Mouse (Mus musculus) lung, postnatal 0 days (tissue): ENCODE data around the gene Trp53inp2. TPM values are rescaled to one million over a fixed set of nuclear protein-coding genes. Genes with fewer than 3 reads are reported as not detected.

ENCODE experiments used
- ATAC-seq: fragments of 200-750 bp; cut with Nextera tagmentation; 2 replicates; pipeline ENCODE4 v1.8.0; 2017; ENCODE audit warnings: moderate library complexity
- DNase-seq: peaks from one replicate; pipeline ENCODE4 v3.0.0-alpha.2; 2016; ENCODE audit warnings: low spot score
- H3K27ac ChIP-seq: fragments of 300-500 bp; sonication (generic); 2 replicates; pipeline ENCODE4 v1.5.1; 2014; ENCODE audit warnings: antibody characterized with exemption, mild to moderate bottlenecking, low read length, mixed read lengths
- H3K27me3 ChIP-seq: fragments of 300-500 bp; sonication (generic); replicated peaks from 2 replicates; pipeline ENCODE4 v1.6.1; 2014; ENCODE audit warnings: low read length, mixed read lengths; ENCODE audit not compliant: insufficient read depth
- H3K36me3 ChIP-seq: fragments of 300-500 bp; sonication (generic); 2 replicates; pipeline ENCODE4 v1.6.1; 2014; ENCODE audit warnings: low read length, mixed read lengths; ENCODE audit not compliant: insufficient read depth
- H3K4me1 ChIP-seq: fragments of 300-500 bp; sonication (generic); 2 replicates; pipeline ENCODE4 v1.6.1; 2014; ENCODE audit warnings: antibody characterized with exemption, low read depth, low read length, mixed read lengths; ENCODE audit not compliant: insufficient read depth
- H3K4me2 ChIP-seq: fragments of 300-500 bp; sonication (generic); replicated peaks from 2 replicates; pipeline ENCODE4 v1.6.1; 2014; ENCODE audit warnings: low read depth, mild to moderate bottlenecking, low read length, moderate library complexity, mixed read lengths
- H3K4me3 ChIP-seq: fragments of 300-500 bp; sonication (generic); 2 replicates; pipeline ENCODE4 v1.5.1; 2014; ENCODE audit warnings: low read depth, low read length
- H3K9ac ChIP-seq: fragments of 300-500 bp; sonication (generic); replicated peaks from 2 replicates; pipeline ENCODE4 v1.6.1; 2014; ENCODE audit warnings: low read depth, mild to moderate bottlenecking
- H3K9me3 ChIP-seq: fragments of 300-500 bp; sonication (generic); 2 replicates; pipeline ENCODE4 v1.6.1; 2016; ENCODE audit warnings: low read length, mixed read lengths
- CTCF ChIP-seq: IDR thresholded peaks from 2 replicates; pipeline ENCODE4 v1.5.1; 2016; ENCODE audit warnings: antibody characterized with exemption, mild to moderate bottlenecking
- EP300 ChIP-seq: IDR thresholded peaks from 2 replicates; pipeline ENCODE4 v1.6.1; 2016; ENCODE audit warnings: antibody characterized with exemption, mild to moderate bottlenecking, control low read depth
- WGBS: fragments of 180-500 bp; shearing (Covaris S2); extraction: QIAGEN DNeasy Blood & Tissue Kit; methylation state at CpG from one replicate; pipeline ENCODE4 v1.1.7; 2014; 5-methylcytosine and 5-hydroxymethylcytosine counted together
- polyA plus RNA-seq: library from polyadenylated mRNA; unstranded; fragments of >200 nt; fragmentation: Nextera tagmentation; extraction: Ambion mirVana; gene quantifications from 2 replicates; pipeline ENCODE4 v1.2.1, GENCODE M21; 2015

The Trp53inp2 gene
- polyA plus RNA-seq, 1 experiment from 2014 or later, result 32.6 TPM

- no peak overlapping the region for H3K4me3 ChIP-seq
- no peak for ATAC-seq
- no peaks in the 10 kb centered on the region for H3K36me3 ChIP-seq
- H3K4me1 ChIP-seq, result no peaks in the 10 kb centered on the region
- H3K27me3 ChIP-seq, result no peaks in the 10 kb centered on the region
- no peak overlapping the region for H3K27ac ChIP-seq
- no peak overlapping the region for H3K4me2 ChIP-seq
- 62% methylated on average over 1 of the region's 1 CpGs for WGBS
- TF ChIP-seq CTCF (no peak), EP300 (no peak)
- no peak for DNase-seq
- H3K9me3 ChIP-seq, result no peaks in the 10 kb centered on the region
- no peak overlapping the region for H3K9ac ChIP-seq
Observed at GRCm38 (mm10) chr2:155346670-155347069, 34.2 kb upstream of the Trp53inp2 start.

- Histone ChIP-seq H3K9me3 (no peaks in the 10 kb centered on the region), H3K27ac (no peak overlapping the region), H3K4me2 (no peak overlapping the region), H3K36me3 (no peaks in the 10 kb centered on the region), H3K27me3 (no peaks in the 10 kb centered on the region), H3K4me1 (no peaks in the 10 kb centered on the region; the same call in 1 of the 2 replicates), H3K9ac (no peak overlapping the region), H3K4me3 (no peak overlapping the region)
- TF ChIP-seq EP300, result no peak
- TF ChIP-seq CTCF, result no peak
- WGBS, result 93% methylated on average over 3 of the region's 3 CpGs
- no peak for DNase-seq
- ATAC-seq, result no peak
Observed at GRCm38 (mm10) chr2:155354402-155354801, 26.5 kb upstream of the Trp53inp2 start.

GRCm38 (mm10) chr2:155356971-155357591 lies 23.8 kb upstream of the Trp53inp2 start, which contains the start of gene Pigu:
TSS of gene Pigu (minus strand) at chr2:155357430.
- WGBS, result 1% methylated on average over 38 of the region's 38 CpGs
- Histone ChIP-seq H3K36me3 (no peaks in the 10 kb centered on the region), H3K4me2 (peak within 1 kb of the TSS; percentile 74), H3K4me3 (peak within 1 kb of the TSS; percentile 80), H3K27me3 (no peaks in the 10 kb centered on the region), H3K9ac (peak within 1 kb of the TSS; percentile 55), H3K27ac (peak within 1 kb of the TSS; percentile 54), H3K4me1 (no peaks in the 10 kb centered on the region; the same call in 1 of the 2 replicates), H3K9me3 (no peaks in the 10 kb centered on the region)
- DNase-seq (peak; percentile 99), ATAC-seq (peak; percentile 99)
- TF ChIP-seq CTCF (no peak), EP300 (no peak)

GRCm38 (mm10) chr2:155357686-155358399 lies 23.0 kb upstream of the Trp53inp2 start:
- Histone ChIP-seq H3K4me1 (no peaks in the 10 kb centered on the region; the same call in 1 of the 2 replicates), H3K4me2 (peak overlapping the region; percentile 74), H3K9me3 (no peaks in the 10 kb centered on the region), H3K27me3 (no peaks in the 10 kb centered on the region), H3K9ac (0 out of 2 replicates have a peak overlapping the region, but pooled peaks have one; percentile 3), H3K27ac (peak overlapping the region; percentile 22), H3K36me3 (no peaks in the 10 kb centered on the region), H3K4me3 (peak overlapping the region; percentile 80)
- 25% methylated on average over 14 of the region's 14 CpGs for WGBS
- ATAC-seq (peak; percentile 69), DNase-seq (no peak)
- TF ChIP-seq EP300, result no peak
- no peak for TF ChIP-seq CTCF

- H3K27me3 ChIP-seq, result no peaks in the 10 kb centered on the region
- no peak overlapping the region for H3K4me3 ChIP-seq
- DNase-seq (peak; percentile 43), ATAC-seq (no peak)
- H3K4me1 ChIP-seq, result no peaks in the 10 kb centered on the region
- no peak overlapping the region for H3K4me2 ChIP-seq
- 69% methylated on average over 7 of the region's 7 CpGs for WGBS
- H3K9ac ChIP-seq, result no peak overlapping the region
- no peaks in the 10 kb centered on the region for H3K36me3 ChIP-seq
- H3K27ac ChIP-seq, result 0 out of 2 replicates have a peak overlapping the region, but pooled peaks have one; percentile 33
- H3K9me3 ChIP-seq, result no peaks in the 10 kb centered on the region
- TF ChIP-seq EP300, result no peak
Observed at GRCm38 (mm10) chr2:155367635-155368284, 13.1 kb upstream of the Trp53inp2 start.

- no peaks in the 10 kb centered on the region for H3K4me1 ChIP-seq
- H3K36me3 ChIP-seq, result no peaks in the 10 kb centered on the region
- DNase-seq (peak; percentile 85), ATAC-seq (peak; percentile 96)
- no peak overlapping the region for H3K4me2 ChIP-seq
- 11% methylated on average over 7 of the region's 7 CpGs for WGBS
- H3K4me3 ChIP-seq, result no peak overlapping the region
- H3K27ac ChIP-seq, result peak overlapping the region; percentile 78
- no peak overlapping the region for H3K9ac ChIP-seq
- no peaks in the 10 kb centered on the region for H3K9me3 ChIP-seq
- peak; percentile 81 for TF ChIP-seq EP300
- TF ChIP-seq CTCF, result no peak
- H3K27me3 ChIP-seq, result no peaks in the 10 kb centered on the region
Observed at GRCm38 (mm10) chr2:155369333-155369883, 11.5 kb upstream of the Trp53inp2 start.
